Mouse (Mus musculus): ENCODE data around the gene Jsrp1. TPM values are rescaled to one million over a fixed set of nuclear protein-coding genes. Genes with fewer than 3 reads are reported as not detected.
"Not testable (repeated sequence)": the region's sequence is repeated elsewhere in the genome, so short reads cannot be mapped to it uniquely, and the experiment has no call there.

Gene Jsrp1
- polyA plus RNA-seq, 1 experiment from 2014 or later, result 0.25 TPM

- WGBS, result 83% methylated on average over 1 of the region's 1 CpGs
- Histone ChIP-seq H3K9me3 (ENCODE audit: low read length) (no peaks in the 10 kb centered on the region), H3K4me2 (replicated peaks; ENCODE audit: low read depth, low read length) (no peak overlapping the region), H3K9ac (replicated peaks; ENCODE audit: low read depth) (no peak overlapping the region), H3K36me3 (ENCODE audit: insufficient read depth, low read length) (no peaks in the 10 kb centered on the region), H3K27me3 (replicated peaks; ENCODE audit: insufficient read depth, low read length) (no peaks in the 10 kb centered on the region), H3K4me1 (ENCODE audit: insufficient read depth, low read depth, low read length) (no peaks in the 10 kb centered on the region), H3K4me3 (ENCODE audit: low read depth, low read length) (no peak overlapping the region), H3K27ac (ENCODE audit: low read length) (no peak overlapping the region)
- DNase-seq (ENCODE audit: low spot score) (no peak), ATAC-seq (no peak)
- TF ChIP-seq EP300 (IDR thresholded peaks at IDR 0.05) (no peak), CTCF (IDR thresholded peaks at IDR 0.05) (no peak)
These were observed 10.0 kb upstream of the Jsrp1 start for GRCm38 (mm10) chr10:80823316-80823715.

DNA sequence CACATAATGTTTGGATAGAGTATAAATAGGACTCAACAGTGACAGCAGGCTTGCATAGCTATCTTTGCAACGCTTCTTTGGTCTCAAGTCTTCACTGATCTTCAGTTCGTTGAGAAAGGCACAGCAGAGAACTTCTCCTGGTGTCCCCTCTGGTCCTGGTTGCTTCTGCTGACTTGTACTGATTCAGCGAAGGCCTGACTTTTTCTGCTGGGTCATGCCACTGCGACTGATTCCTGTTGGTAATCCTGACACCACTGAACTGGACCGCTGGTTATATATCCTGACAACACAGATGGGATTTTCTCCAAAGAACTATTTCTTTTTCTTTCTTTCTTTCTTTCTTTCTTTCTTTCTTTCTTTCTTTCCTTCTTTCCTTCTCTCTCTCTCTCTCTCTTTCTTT, 9.2 kb upstream of the Jsrp1 start:
- ATAC-seq, result no peak

DNA sequence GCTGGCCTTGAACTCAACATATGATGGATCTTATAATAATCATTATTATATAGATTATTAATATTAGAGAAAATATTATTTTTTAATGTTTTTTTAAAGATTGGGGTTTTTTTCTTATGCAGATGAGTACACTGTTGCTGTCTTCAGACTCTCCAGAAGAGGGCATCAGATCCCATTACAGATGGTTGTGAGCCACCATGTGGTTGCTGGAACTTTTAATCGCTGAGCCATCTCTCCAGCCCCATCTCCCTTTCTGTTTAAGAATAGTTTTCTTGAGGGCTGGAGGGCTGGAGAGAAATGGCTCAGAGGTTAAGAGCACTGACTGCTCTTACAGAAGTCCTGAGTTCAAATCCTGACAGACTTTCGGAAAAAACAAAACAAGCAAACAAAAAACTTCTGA, 8.7 kb upstream of the Jsrp1 start:
- H3K36me3 ChIP-seq (ENCODE audit: insufficient read depth, low read length), result no peaks in the 10 kb centered on the region
- H3K9me3 ChIP-seq (ENCODE audit: low read length), result no peaks in the 10 kb centered on the region
- peak; percentile 58 for DNase-seq (ENCODE audit: low spot score)
- H3K27me3 ChIP-seq (replicated peaks; ENCODE audit: insufficient read depth, low read length), result no peaks in the 10 kb centered on the region
- WGBS, result 44% methylated on average over 2 of the region's 2 CpGs
- no peak overlapping the region for H3K27ac ChIP-seq (ENCODE audit: low read length)
- no peak overlapping the region for H3K4me3 ChIP-seq (ENCODE audit: low read depth, low read length)
- no peak overlapping the region for H3K4me2 ChIP-seq (replicated peaks; ENCODE audit: low read depth, low read length)
- no peaks in the 10 kb centered on the region for H3K4me1 ChIP-seq (ENCODE audit: insufficient read depth, low read depth, low read length)
- ATAC-seq, result no peak
- TF ChIP-seq EP300 (IDR thresholded peaks at IDR 0.05) (no peak), CTCF (IDR thresholded peaks at IDR 0.05) (peak; percentile 73)
- no peak overlapping the region for H3K9ac ChIP-seq (replicated peaks; ENCODE audit: low read depth)

More for the DNA sequence above, 9.2 kb upstream of the Jsrp1 start:
- no peak overlapping the region for H3K9ac ChIP-seq (replicated peaks; ENCODE audit: low read depth)
- DNase-seq (ENCODE audit: low spot score), result no peak
- no peaks in the 10 kb centered on the region for H3K9me3 ChIP-seq (ENCODE audit: low read length)
- no peaks in the 10 kb centered on the region for H3K36me3 ChIP-seq (ENCODE audit: insufficient read depth, low read length)
- 91% methylated on average over 5 of the region's 5 CpGs for WGBS
- H3K27ac ChIP-seq (ENCODE audit: low read length), result no peak overlapping the region
- no peaks in the 10 kb centered on the region for H3K4me1 ChIP-seq (ENCODE audit: insufficient read depth, low read depth, low read length)
- no peak overlapping the region for H3K4me3 ChIP-seq (ENCODE audit: low read depth, low read length)
- H3K4me2 ChIP-seq (replicated peaks; ENCODE audit: low read depth, low read length), result no peak overlapping the region
- no peaks in the 10 kb centered on the region for H3K27me3 ChIP-seq (replicated peaks; ENCODE audit: insufficient read depth, low read length)
- TF ChIP-seq EP300 (IDR thresholded peaks at IDR 0.05), result no peak
- TF ChIP-seq CTCF (IDR thresholded peaks at IDR 0.05), result no peak

GRCm38 (mm10) chr10:80819406-80819805, 6.1 kb upstream of the Jsrp1 start:
- Histone ChIP-seq H3K4me1 (ENCODE audit: insufficient read depth, low read depth, low read length) (no peaks in the 10 kb centered on the region), H3K36me3 (ENCODE audit: insufficient read depth, low read length) (no peaks in the 10 kb centered on the region), H3K27me3 (replicated peaks; ENCODE audit: insufficient read depth, low read length) (no peaks in the 10 kb centered on the region), H3K4me3 (ENCODE audit: low read depth, low read length) (no peak overlapping the region), H3K9ac (replicated peaks; ENCODE audit: low read depth) (no peak overlapping the region), H3K4me2 (replicated peaks; ENCODE audit: low read depth, low read length) (no peak overlapping the region), H3K27ac (ENCODE audit: low read length) (no peak overlapping the region), H3K9me3 (ENCODE audit: low read length) (no peaks in the 10 kb centered on the region)
- ATAC-seq, result no peak
- TF ChIP-seq EP300 (IDR thresholded peaks at IDR 0.05), result no peak
- no peak for DNase-seq (ENCODE audit: low spot score)
- 20% methylated on average over 3 of the region's 3 CpGs for WGBS

DNA sequence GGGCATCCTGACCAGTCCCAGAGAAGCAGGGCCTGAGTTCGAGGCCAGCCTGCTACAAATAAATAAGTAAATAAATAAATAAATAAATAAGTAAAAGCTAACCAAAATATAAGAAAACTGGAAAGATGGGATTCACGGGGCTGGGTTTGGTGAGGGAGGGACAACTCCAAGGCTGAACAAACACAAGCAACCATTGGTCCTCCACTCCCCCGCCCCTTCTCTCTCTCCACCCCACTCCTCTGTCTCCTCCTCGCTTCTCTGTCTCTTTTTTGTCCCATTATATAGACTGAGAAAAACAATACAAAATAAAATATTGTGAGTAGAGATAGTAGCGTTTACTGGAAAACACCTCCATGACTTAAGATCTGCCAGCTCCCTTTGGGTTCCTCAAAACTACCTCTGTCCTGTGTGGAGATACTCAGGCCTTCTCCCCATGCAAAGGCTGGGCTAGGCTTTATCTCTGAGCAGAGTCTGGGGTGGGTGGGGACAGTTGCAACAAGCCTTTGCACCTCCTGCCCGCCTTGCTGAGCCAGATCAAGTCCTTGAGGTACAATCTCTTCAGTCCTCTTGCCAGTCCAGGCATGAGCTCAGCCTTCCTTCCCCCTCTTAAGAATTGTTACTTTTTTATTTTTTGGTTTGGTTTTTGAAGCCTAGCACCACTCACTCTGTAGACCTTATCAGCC, 5.4 kb upstream of the Jsrp1 start:
- H3K27me3 ChIP-seq (replicated peaks; ENCODE audit: insufficient read depth, low read length), result no peaks in the 10 kb centered on the region
- H3K4me1 ChIP-seq (ENCODE audit: insufficient read depth, low read depth, low read length), result no peaks in the 10 kb centered on the region
- TF ChIP-seq CTCF (IDR thresholded peaks at IDR 0.05) (no peak), EP300 (IDR thresholded peaks at IDR 0.05) (no peak)
- ATAC-seq, result no peak
- no peaks in the 10 kb centered on the region for H3K9me3 ChIP-seq (ENCODE audit: low read length)
- no peak overlapping the region for H3K4me2 ChIP-seq (replicated peaks; ENCODE audit: low read depth, low read length)
- H3K27ac ChIP-seq (ENCODE audit: low read length), result no peak overlapping the region
- no peaks in the 10 kb centered on the region for H3K36me3 ChIP-seq (ENCODE audit: insufficient read depth, low read length)
- H3K4me3 ChIP-seq (ENCODE audit: low read depth, low read length), result no peak overlapping the region
- no peak for DNase-seq (ENCODE audit: low spot score)
- WGBS, result 40% methylated on average over 6 of the region's 6 CpGs
- H3K9ac ChIP-seq (replicated peaks; ENCODE audit: low read depth), result no peak overlapping the region

GRCm38 (mm10) chr10:80817955-80818354, 4.7 kb upstream of the Jsrp1 start:
- not testable (repeated sequence) for DNase-seq (ENCODE audit: low spot score)
- 82% methylated on average over 7 of the region's 7 CpGs for WGBS

DNA sequence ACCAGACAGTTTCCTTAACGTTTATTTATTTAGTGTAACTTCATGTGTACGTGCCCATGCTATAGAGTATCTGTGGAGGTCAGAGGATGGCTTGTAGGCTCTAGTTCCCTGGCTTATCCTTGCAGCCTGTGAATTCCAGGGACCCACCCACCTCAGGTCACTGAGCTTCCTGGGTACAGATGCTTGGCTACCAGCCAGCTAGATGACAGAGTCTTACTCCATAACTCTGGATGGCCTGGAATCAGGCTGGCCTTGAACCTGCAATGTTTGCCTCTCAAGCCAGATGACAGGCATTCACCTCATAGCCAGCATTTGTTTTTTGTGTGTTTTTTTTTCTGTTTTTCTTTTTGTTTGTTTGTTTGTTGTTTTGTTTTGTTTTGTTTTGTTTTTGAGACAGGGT, 3.9 kb upstream of the Jsrp1 start:
- no peak for ATAC-seq
- Histone ChIP-seq H3K4me2 (replicated peaks; ENCODE audit: low read depth, low read length) (no peak overlapping the region), H3K27ac (ENCODE audit: low read length) (no peak overlapping the region), H3K4me1 (ENCODE audit: insufficient read depth, low read depth, low read length) (no peaks in the 10 kb centered on the region), H3K36me3 (ENCODE audit: insufficient read depth, low read length) (no peaks in the 10 kb centered on the region), H3K9ac (replicated peaks; ENCODE audit: low read depth) (no peak overlapping the region), H3K9me3 (ENCODE audit: low read length) (no peaks in the 10 kb centered on the region), H3K4me3 (ENCODE audit: low read depth, low read length) (no peak overlapping the region), H3K27me3 (replicated peaks; ENCODE audit: insufficient read depth, low read length) (no peaks in the 10 kb centered on the region)
- no peak for TF ChIP-seq EP300 (IDR thresholded peaks at IDR 0.05)
- no peak for TF ChIP-seq CTCF (IDR thresholded peaks at IDR 0.05)
- no peak for DNase-seq (ENCODE audit: low spot score)
- WGBS, result 27% methylated on average over 2 of the region's 2 CpGs

More at GRCm38 (mm10) chr10:80817955-80818354, 4.7 kb upstream of the Jsrp1 start:
- H3K4me3 ChIP-seq (ENCODE audit: low read depth, low read length); H3K27ac ChIP-seq (ENCODE audit: low read length); H3K4me2 ChIP-seq (replicated peaks; ENCODE audit: low read depth, low read length); H3K36me3 ChIP-seq (ENCODE audit: insufficient read depth, low read length); H3K9me3 ChIP-seq (ENCODE audit: low read length); H3K9ac ChIP-seq (replicated peaks; ENCODE audit: low read depth); H3K27me3 ChIP-seq (replicated peaks; ENCODE audit: insufficient read depth, low read length); ATAC-seq; H3K4me1 ChIP-seq (ENCODE audit: insufficient read depth, low read depth, low read length): not testable (repeated sequence)
- TF ChIP-seq CTCF (IDR thresholded peaks at IDR 0.05), result peak; percentile 44

DNA sequence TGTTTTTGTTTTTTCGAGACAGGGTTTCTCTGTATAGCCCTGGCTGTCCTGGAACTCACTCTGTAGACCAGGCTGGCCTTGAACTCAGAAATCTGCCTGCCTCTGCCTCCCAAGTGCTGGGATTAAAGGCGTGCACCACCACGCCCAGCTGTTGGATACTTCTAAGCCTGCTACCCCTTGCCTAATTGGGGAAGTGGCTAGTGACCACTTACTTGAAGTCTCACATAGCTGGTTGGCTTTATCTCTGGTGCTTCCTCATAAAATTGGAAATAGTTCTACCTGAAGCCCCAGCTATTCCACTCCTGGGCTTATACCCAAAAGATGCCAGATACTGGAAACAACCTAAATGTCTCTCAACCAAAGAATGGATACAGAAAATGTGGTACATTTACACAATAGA, 3.0 kb upstream of the Jsrp1 start:
- not testable (repeated sequence) for ATAC-seq; H3K4me2 ChIP-seq (replicated peaks; ENCODE audit: low read depth, low read length)

More for the DNA sequence above, 3.0 kb upstream of the Jsrp1 start:
- H3K4me1 ChIP-seq (ENCODE audit: insufficient read depth, low read depth, low read length); H3K36me3 ChIP-seq (ENCODE audit: insufficient read depth, low read length); H3K27ac ChIP-seq (ENCODE audit: low read length); H3K4me3 ChIP-seq (ENCODE audit: low read depth, low read length); DNase-seq (ENCODE audit: low spot score); H3K9ac ChIP-seq (replicated peaks; ENCODE audit: low read depth); H3K9me3 ChIP-seq (ENCODE audit: low read length); H3K27me3 ChIP-seq (replicated peaks; ENCODE audit: insufficient read depth, low read length): not testable (repeated sequence)
- 63% methylated on average over 3 of the region's 3 CpGs for WGBS
